Mouse (Mus musculus) midbrain, embryonic 14.5 days (tissue): ENCODE measurements around the gene Chek2. TPM values are rescaled to one million over a fixed set of nuclear protein-coding genes. Genes with fewer than 3 reads are reported as not detected.
A peak's percentile ranks its signal among the peaks of the same experiment; 100 is the strongest.

Experiments
- ATAC-seq: fragments of 200-750 bp; cut with Nextera tagmentation; 2 replicates; pipeline ENCODE4 v1.8.0; 2017; ENCODE audit warnings: moderate number of reproducible peaks, moderate library complexity; ENCODE audit not compliant: low FRiP score, low TSS enrichment
- DNase-seq: peaks from one replicate; pipeline ENCODE4 v3.0.0-alpha.2; 2015
- H3K27ac ChIP-seq: fragments of 300-500 bp; sonication (generic); replicated peaks from 2 replicates; pipeline ENCODE4 v1.5.1; 2014; ENCODE audit warnings: mild to moderate bottlenecking, low read depth, low read length, moderate library complexity
- H3K27me3 ChIP-seq: fragments of 300-500 bp; sonication (generic); 2 replicates; pipeline ENCODE4 v1.6.1; 2014; ENCODE audit warnings: low read length, control low read depth, mixed read lengths; ENCODE audit not compliant: control insufficient read depth, insufficient read depth
- H3K36me3 ChIP-seq: fragments of 300-500 bp; sonication (generic); 2 replicates; pipeline ENCODE4 v1.6.1; 2014; ENCODE audit warnings: low read length, control low read depth; ENCODE audit not compliant: control insufficient read depth, insufficient read depth
- H3K4me1 ChIP-seq: fragments of 300-500 bp; sonication (generic); 2 replicates; pipeline ENCODE4 v1.6.1; 2014; ENCODE audit warnings: mild to moderate bottlenecking, antibody characterized with exemption, low read length, control low read depth; ENCODE audit not compliant: control insufficient read depth, insufficient read depth
- H3K4me2 ChIP-seq: fragments of 300-500 bp; sonication (generic); 2 replicates; pipeline ENCODE4 v1.6.1; 2014; ENCODE audit warnings: mild to moderate bottlenecking, low read length, moderate library complexity
- H3K4me3 ChIP-seq: fragments of 300-500 bp; sonication (generic); replicated peaks from 2 replicates; pipeline ENCODE4 v1.5.1; 2014; ENCODE audit warnings: low read depth, low read length
- H3K9ac ChIP-seq: fragments of 300-500 bp; sonication (generic); replicated peaks from 2 replicates; pipeline ENCODE4 v1.6.1; 2014; ENCODE audit warnings: mild to moderate bottlenecking, low read length, moderate library complexity
- H3K9me3 ChIP-seq: fragments of 300-500 bp; sonication (generic); 2 replicates; pipeline ENCODE4 v1.6.1; 2016; ENCODE audit warnings: low read length, control low read depth, mixed read lengths; ENCODE audit not compliant: control insufficient read depth
- WGBS: fragments of 180-500 bp; shearing (Covaris S2); extraction: QIAGEN DNeasy Blood & Tissue Kit; methylation state at CpG from one replicate; pipeline ENCODE4 v1.1.7; 2014; 5-methylcytosine and 5-hydroxymethylcytosine counted together
- polyA plus RNA-seq: library from polyadenylated mRNA; unstranded; fragments of >200 nt; fragmentation: Nextera tagmentation; extraction: Ambion mirVana; gene quantifications from 2 replicates; pipeline ENCODE4 v1.2.1, GENCODE M21; 2014

The Chek2 gene
- polyA plus RNA-seq, 1 experiment from 2014 or later: 5.9 TPM

DNA sequence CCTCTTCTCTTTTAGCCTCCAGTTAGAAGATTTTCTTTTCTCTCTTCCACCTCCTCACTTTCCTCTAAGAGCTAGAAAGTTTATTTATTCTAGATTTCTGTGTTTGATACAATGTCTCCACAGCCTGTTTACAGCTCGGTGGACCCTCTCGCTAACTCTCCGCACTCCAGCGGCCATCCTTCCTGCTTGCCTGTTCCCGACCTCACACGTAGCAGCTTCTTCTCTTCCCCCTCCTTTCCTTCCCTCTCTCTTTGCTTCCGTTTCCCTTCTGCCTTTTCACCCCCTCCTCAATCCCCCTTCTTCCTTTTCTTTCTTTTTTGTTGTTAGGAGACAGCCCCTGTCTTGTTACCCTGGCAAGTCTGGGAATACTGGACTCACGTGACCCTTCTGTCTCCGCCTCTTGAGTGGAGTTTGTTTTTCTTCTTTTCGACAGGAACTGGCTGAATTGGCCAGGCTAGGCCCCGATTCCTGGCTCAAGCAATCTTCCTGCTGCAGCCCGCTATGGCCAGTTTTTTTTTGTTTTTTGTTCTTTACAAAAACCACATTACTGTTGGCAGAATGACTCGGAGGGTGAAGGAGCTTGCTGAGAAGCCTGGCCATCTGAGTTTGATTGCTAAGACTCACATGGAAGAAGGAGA, 19.4 kb downstream of the Chek2 start:
- no peak overlapping the region for H3K4me3 ChIP-seq
- H3K9ac ChIP-seq: 0 out of 2 replicates have a peak overlapping the region, but pooled peaks have one; percentile 6
- peak overlapping the region; percentile 52; the same call in 1 of the 2 replicates for H3K27ac ChIP-seq
- H3K4me2 ChIP-seq: peak overlapping the region; percentile 21; the same call in 1 of the 2 replicates
- H3K4me1 ChIP-seq: no peaks in the 10 kb centered on the region
- no peaks in the 10 kb centered on the region for H3K36me3 ChIP-seq
- 64% methylated on average over 13 of the region's 13 CpGs for WGBS
- ATAC-seq (no peak), DNase-seq (peak; percentile 53)
- H3K9me3 ChIP-seq: no peaks in the 10 kb centered on the region
- H3K27me3 ChIP-seq: no peaks in the 10 kb centered on the region

- no peak overlapping the region for H3K9ac ChIP-seq
- no peaks in the 10 kb centered on the region for H3K27me3 ChIP-seq
- H3K4me2 ChIP-seq: no peak overlapping the region
- no peaks in the 10 kb centered on the region for H3K36me3 ChIP-seq
- no peaks in the 10 kb centered on the region for H3K4me1 ChIP-seq
- H3K9me3 ChIP-seq: no peaks in the 10 kb centered on the region
- DNase-seq (no peak), ATAC-seq (no peak)
- no peak overlapping the region for H3K4me3 ChIP-seq
- H3K27ac ChIP-seq: no peak overlapping the region
- WGBS: 95% methylated on average over 5 of the region's 5 CpGs
These were observed 20.7 kb downstream of the Chek2 start for GRCm38 (mm10) chr5:110860445-110860844.

DNA sequence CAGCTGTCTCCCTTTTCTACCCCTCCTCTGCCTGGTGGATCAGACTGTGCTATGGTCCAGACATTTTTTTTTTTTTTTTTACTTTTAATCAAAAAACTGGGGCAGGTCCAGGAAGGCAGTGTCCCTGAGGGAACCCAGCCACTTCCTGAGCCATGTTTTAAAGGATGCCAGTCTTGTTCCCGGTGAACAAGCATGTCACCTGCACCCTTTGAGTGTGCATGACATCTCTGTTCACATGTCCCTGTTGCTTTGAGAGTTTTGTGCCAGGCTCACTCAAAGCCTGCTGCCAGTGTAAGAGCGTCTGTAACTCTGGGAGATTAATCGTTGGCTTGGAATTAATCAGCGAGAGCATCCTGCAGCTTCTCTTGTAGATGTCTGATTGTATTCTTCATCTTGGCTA, 28.7 kb downstream of the Chek2 start:
- H3K27ac ChIP-seq: peak overlapping the region; percentile 49
- H3K9ac ChIP-seq: no peak overlapping the region
- ATAC-seq: no peak; the same call in 1 of the 2 replicates
- H3K4me3 ChIP-seq: no peak overlapping the region
- WGBS: 38% methylated on average over 4 of the region's 4 CpGs
- DNase-seq: peak; percentile 56
- H3K4me1 ChIP-seq: peaks cover 16% of the 10 kb centered on the region; the same call in 1 of the 2 replicates
- no peaks in the 10 kb centered on the region for H3K36me3 ChIP-seq
- H3K27me3 ChIP-seq: no peaks in the 10 kb centered on the region
- H3K4me2 ChIP-seq: no peak overlapping the region
- H3K9me3 ChIP-seq: no peaks in the 10 kb centered on the region

- Histone ChIP-seq H3K4me2 (no peak overlapping the region), H3K9me3 (no peaks in the 10 kb centered on the region), H3K27ac (peak overlapping the region; percentile 49; the same call in 1 of the 2 replicates), H3K4me1 (peaks cover 18% of the 10 kb centered on the region; the same call in 1 of the 2 replicates), H3K27me3 (no peaks in the 10 kb centered on the region), H3K9ac (0 out of 2 replicates have a peak overlapping the region, but pooled peaks have one; percentile 6), H3K4me3 (no peak overlapping the region), H3K36me3 (no peaks in the 10 kb centered on the region)
- DNase-seq: peak; percentile 57
- no peak for ATAC-seq
- 30% methylated on average over 8 of the region's 8 CpGs for WGBS
These were observed 29.5 kb downstream of the Chek2 start for GRCm38 (mm10) chr5:110869242-110869669.

- Histone ChIP-seq H3K27me3 (no peaks in the 10 kb centered on the region), H3K27ac (peak overlapping the region; percentile 76), H3K9me3 (no peaks in the 10 kb centered on the region), H3K4me3 (no peak overlapping the region), H3K36me3 (no peaks in the 10 kb centered on the region), H3K9ac (0 out of 2 replicates have a peak overlapping the region, but pooled peaks have one; percentile 4), H3K4me2 (peak overlapping the region; percentile 30; the same call in 1 of the 2 replicates), H3K4me1 (peaks cover 20% of the 10 kb centered on the region; the same call in 1 of the 2 replicates)
- WGBS: 41% methylated on average over 6 of the region's 6 CpGs
- DNase-seq (peak; percentile 79), ATAC-seq (no peak)
These were observed 33.4 kb downstream of the Chek2 start for GRCm38 (mm10) chr5:110873160-110873559.

DNA sequence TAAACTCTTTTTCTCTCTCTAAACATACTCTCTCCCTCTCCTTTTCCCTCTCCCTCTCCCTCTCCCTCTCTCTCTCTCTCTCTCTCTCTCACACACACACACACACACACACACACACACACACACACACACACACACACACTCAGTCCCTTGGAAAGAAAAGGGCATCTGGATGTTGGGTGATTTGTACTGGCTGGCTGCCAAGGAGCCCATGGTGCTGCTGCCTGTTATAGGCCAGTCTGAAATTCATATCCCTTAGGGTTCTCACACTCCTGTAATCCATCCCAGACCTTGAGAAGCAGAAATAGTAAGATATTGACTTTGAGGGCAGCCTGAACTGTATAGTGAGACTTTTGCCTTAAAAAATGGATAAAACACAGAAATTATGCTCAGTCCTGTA, 34.9 kb downstream of the Chek2 start:
- H3K9ac ChIP-seq: no peak overlapping the region
- H3K4me1 ChIP-seq: peaks cover 17% of the 10 kb centered on the region; the same call in 1 of the 2 replicates
- H3K9me3 ChIP-seq: no peaks in the 10 kb centered on the region
- no peak overlapping the region for H3K4me2 ChIP-seq
- H3K27me3 ChIP-seq: no peaks in the 10 kb centered on the region
- H3K4me3 ChIP-seq: no peak overlapping the region
- DNase-seq (peak; percentile 75), ATAC-seq (no peak)
- H3K36me3 ChIP-seq: no peaks in the 10 kb centered on the region
- no peak overlapping the region for H3K27ac ChIP-seq

- Histone ChIP-seq H3K27ac (no peak overlapping the region), H3K4me3 (no peak overlapping the region), H3K4me2 (no peak overlapping the region), H3K36me3 (no peaks in the 10 kb centered on the region), H3K4me1 (peaks cover 19% of the 10 kb centered on the region), H3K9me3 (no peaks in the 10 kb centered on the region), H3K27me3 (no peaks in the 10 kb centered on the region), H3K9ac (no peak overlapping the region)
- DNase-seq (no peak), ATAC-seq (no peak)
- 97% methylated on average over 1 of the region's 1 CpGs for WGBS
These were observed 35.5 kb downstream of the Chek2 start for GRCm38 (mm10) chr5:110875286-110875685.

DNA sequence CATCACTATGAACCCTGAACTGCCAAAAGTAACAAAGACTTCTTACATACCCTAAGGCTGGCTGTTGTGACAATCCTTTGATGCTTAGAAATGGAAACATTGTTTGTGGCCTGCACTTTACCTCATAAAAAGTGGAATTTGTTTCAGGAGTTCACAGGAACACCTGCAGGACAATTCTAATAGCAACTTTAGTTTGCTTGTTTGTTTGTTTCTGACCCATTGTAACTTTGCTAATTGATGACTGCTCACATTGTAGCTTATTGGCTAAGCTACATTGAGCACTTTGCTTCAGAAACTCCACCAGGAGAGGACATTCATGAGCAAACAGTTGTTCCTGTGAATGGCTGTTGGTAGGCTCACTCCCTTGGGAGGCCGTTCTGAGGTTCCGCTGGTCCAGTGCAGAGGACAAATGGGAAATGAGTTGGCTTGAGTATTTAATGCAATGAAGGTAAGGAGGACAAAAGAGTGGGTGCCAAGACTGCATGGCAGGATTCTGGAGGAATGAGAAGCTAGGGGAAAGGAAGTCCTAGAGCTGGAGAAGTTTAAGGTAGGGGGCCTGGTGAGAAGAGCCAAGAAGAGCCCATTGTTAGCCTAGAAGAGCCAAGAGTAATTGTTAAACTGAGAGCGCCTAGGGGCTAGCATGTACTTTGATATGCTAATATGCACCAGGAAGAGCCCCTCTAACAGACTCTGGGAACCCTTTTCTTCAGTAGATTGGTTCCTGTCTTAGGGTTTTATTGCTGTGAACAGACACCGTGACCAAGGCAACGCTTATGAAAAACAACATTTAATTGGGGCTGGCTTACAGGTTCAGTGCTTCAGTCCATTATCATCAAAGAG, 38.1 kb downstream of the Chek2 start:
- Histone ChIP-seq H3K27ac (no peak overlapping the region), H3K9me3 (no peaks in the 10 kb centered on the region), H3K27me3 (no peaks in the 10 kb centered on the region), H3K4me2 (no peak overlapping the region), H3K4me1 (peaks cover 20% of the 10 kb centered on the region), H3K4me3 (no peak overlapping the region), H3K9ac (no peak overlapping the region), H3K36me3 (no peaks in the 10 kb centered on the region)
- 66% methylated on average over 5 of the region's 5 CpGs for WGBS
- ATAC-seq (no peak), DNase-seq (no peak)
